Mouse (Mus musculus) granulocyte monocyte progenitor cell, adult 5-6 weeks (primary cell): ENCODE data around the gene Klf13. TPM values are rescaled to one million over a fixed set of nuclear protein-coding genes. Genes with fewer than 3 reads are reported as not detected.
A peak's percentile ranks its signal among the peaks of the same experiment; 100 is the strongest.

Source experiments
- ATAC-seq: replicated peaks from 2 replicates; pipeline ENCODE4 v1.8.0; 2016; ENCODE audit warnings: mild to moderate bottlenecking, moderate TSS enrichment, inconsistent platforms; ENCODE audit not compliant: poor library complexity, severe bottlenecking
- total RNA-seq, 2 experiments: library from RNA; stranded (forward) in 1 of 2; stranded (reverse) in 1 of 2; fragments of 200-712, 200-1000 nt in 1 of 2; fragments of >200 nt in 1 of 2; fragmentation: Nextera tagmentation in 1 of 2; gene quantifications; 2 replicates each; pipeline ENCODE4 v1.2.3; 2014 to 2017

The Klf13 gene
- total RNA-seq, 2 experiments from 2014 or later, result 24.0 to 51.5 TPM

DNA sequence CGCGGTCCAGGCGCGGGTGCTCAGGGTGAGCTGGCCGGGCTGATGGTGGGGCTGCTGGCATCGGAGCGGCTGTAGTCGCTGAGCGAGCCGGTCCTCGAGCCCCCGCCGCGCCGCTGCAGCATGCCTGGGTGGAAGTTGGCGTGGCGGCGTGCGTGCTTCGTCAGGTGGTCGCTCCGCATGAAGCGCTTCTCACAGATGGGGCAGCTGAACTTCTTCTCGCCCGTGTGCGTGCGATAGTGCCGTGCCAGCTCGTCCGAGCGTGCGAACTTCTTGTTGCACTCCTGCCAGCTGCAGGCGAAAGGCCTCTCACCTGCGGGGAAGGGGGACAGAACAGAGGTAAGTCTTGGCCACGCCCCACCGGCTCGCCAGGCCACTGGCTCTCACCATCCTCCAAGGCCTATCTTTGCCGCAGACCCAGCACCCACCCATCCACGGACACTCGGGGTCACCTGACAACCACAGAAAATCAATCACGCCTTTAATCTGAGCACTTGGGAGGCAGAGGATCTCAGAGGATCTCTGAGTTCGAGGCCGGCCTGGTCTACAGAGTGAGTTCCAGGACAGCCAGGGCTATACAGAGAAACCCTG lies 47.1 kb downstream of the Klf13 start:
- ATAC-seq, result no peak

DNA sequence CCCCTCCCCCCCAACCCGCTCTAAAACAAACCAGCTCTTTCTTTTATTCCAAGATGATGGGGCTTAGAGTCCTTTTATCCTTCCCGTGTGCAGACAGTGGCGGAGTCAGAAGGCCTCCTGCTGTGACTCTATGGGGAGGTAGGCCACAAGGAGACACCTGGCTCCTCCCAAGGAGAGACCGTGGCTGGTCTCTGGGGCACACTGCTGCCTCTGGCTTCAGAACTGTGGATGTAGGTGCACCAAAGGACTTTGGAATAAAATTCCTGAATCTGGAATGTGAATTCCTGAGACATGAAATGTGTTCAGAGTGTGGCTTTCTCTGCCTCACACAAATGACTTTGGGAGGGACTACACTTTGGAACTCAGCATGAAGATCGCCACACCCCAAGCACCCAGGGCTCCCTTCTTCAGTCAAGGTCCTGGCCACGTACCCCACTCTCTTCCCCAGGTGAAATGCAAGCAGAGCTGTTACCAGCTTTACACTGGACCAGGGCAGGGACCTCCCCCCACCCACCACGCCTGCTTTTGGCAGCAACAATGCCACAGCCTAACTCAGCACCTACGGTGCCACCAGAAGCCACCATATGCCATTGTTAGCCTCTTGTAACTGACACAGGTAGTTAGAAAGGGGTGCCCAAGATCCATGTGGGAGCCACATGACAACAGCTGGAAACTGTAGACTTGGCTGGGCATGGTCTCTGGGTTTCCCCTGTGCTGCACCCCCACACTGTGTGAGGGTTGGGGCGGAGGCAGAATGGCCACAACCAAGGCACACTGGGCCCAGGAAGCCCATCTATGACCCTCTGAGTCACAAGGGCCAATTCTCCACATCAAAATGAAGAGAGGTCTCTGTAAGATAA lies 49.4 kb downstream of the Klf13 start:
- no peak for ATAC-seq

DNA sequence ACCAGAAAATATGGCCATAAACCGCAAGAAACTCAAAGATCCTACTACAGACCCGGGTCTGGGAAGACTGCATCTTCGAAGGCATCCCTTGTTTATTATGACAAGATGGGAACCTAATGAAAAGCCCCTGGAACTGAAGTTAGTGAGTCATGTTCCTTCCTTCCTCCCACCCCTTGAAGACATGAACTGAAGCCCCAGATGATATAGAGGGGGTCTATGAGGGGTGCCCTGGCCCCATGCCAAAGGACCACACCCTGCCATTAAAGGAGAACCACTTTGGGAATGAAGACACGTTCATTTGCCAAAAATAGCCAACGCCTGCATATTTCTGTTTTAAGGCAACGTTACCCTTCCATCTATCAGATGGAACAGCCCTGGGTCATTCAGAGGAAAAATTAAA lies 50.0 kb downstream of the Klf13 start:
- no peak for ATAC-seq

DNA sequence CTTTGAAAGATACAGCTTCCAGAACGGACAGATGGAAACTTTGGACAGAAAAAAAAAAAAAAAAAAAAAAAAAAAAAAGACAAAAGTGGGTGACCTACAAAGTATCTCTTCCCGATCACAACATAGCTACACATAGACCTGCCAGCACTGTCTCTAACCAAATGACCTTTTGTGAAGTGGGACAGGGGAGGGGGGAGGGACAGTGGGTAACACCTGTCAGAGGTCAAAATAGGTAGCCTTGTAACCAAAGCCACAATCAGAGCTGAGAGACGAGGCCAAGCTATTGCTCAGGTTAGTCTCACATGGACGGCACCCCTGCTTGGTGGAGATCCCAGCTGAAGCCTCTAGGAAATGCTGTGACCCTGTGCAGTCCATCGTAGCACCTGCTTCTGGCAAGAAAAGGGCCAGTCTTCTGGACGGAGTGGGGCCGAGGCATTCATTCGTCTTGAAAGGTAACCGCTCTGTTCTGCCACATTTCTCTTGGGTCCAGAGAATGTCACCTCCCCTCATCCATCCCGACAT lies 51.1 kb downstream of the Klf13 start:
- no peak for ATAC-seq

DNA sequence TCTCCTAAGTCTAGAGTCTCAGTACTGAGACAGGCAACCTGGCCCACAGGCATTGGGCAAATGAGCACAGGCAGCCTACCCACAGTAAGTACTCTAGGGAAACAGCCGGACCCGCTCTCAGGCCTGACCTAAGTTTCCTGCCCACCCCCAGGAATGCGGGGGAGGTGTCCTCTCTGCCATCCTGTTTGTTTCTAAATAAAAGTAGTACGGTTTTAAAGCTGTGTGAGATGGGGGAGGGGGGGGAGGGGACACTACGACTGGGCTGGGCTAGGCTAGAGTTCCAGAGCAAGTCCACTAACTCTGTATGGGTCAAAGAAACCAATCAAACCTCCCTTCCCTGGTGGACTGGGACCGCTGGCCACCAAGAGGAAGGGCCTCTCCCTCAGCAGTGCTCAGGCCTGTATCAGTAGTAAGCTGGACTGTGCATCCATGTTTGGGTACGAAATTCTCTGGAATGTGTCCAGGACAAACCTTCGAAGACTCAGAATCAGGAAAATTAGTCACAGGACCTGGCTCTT lies 51.6 kb downstream of the Klf13 start:
- no peak for ATAC-seq

DNA sequence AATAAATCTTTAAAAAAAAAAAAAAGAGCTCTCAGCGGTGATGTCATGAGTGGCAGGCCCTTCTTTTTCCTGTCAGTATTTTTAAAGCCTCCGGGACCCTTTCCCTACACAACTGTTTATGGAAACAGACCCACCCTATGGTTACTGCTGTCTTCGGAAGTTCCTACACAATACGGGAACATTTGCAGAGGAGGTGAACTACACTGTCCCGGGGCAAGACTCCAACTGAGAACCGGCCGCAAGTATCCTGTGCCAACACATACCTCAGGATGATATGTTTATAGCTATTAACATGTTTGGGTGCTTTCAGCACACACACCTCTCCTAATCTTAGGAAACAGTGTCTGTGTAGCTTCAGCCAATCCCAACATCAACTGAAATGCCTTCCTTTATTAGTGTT lies 53.7 kb downstream of the Klf13 start:
- ATAC-seq, result no peak

DNA sequence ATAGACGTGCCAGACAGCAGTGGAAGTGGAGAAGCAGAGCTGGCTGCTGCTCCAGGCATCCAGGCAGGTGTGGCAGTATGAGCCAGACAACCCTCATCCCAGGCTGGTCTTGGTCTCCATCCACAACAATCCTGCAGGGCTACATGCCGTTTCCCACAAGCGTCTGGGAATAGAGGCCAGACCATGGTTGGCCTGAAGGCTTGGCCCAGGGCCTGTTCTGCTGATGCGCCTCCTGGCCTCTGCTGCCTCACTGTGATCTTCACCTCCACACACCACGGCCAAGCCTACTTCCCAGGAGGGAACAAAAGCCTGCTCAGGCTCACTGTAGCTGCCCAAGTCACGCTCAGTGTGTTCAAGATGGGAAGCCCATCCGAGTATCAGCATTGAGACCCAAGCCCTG lies 56.0 kb downstream of the Klf13 start:
- ATAC-seq, result no peak

DNA sequence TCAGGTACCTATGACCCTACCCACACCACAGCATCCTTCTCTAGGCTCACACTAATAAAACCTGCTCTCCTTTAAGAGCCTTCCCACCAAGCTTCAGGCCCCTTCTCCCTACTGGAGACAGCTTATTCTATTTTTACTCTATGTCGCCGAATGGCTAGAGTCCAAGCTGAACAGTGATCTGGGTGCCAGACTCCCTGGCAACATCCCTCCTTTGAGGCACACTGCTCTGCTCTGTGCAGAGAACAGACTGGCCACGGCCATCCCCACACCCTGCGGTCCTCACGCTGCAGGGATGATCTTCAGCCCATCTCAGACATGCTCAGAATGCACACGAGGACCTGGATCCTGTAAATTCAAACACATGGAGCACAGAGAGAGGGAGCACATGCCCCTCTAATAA lies 59.1 kb downstream of the Klf13 start:
- no peak for ATAC-seq

DNA sequence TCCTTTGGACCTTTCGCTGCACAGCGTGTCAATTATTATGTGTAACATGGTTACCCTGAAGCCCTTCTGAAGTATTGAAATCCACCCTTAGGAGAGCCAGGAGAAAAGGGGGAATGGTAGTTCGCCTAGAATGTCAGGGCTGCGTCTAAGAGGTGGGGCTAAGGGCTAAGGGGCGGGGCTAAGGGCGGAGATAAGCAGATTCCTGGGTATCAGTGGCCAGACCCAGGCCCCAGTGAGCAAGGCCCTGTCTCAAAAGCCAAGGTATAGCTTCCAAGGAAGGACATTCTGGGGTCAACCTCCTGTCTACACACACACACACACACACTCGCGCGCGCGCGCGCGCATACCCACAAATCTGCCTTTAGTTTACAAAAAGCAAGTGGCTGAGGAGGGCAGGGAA lies 61.1 kb downstream of the Klf13 start:
- ATAC-seq, result no peak; the same call in 1 of the 2 replicates

DNA sequence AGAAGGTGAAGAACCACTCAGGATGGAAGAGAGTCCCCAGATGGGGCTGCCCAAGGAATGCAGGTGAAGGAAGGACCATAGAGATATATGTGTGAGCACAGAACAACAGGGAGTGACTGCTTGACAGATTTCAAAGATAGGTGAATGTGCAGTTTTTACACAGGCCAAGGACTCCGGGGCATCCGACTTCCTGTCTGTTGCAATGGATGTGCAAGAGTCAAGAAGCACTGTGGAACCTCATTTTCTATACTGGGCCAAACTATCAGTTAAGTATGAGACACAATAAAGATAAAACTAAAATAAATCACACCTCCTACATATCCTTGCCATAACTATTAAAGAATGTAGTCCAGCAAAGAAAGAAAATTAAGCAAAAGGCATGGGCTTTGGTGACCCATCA lies 62.1 kb downstream of the Klf13 start:
- peak; percentile 79 for ATAC-seq

DNA sequence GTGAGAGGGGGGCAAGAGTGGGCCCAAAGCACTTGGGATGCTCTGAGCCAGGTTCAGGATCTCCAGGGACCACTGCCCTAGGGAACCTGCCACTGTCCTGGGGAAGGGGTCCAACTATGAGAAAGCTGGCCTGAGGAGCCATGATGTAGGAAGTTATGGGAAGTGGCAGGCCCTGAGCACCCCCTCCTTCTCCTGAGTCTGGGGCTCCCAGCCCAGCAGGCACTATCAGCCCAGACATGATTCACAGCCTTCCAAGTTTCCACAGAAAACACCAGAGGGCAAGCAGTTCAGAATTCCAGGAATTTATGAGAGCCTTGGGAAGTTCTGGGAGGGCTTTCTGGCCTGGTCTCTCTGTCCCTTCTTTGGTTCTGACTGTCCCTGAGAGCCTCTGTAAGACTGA lies 63.0 kb downstream of the Klf13 start:
- ATAC-seq, result no peak; the same call in 1 of the 2 replicates

DNA sequence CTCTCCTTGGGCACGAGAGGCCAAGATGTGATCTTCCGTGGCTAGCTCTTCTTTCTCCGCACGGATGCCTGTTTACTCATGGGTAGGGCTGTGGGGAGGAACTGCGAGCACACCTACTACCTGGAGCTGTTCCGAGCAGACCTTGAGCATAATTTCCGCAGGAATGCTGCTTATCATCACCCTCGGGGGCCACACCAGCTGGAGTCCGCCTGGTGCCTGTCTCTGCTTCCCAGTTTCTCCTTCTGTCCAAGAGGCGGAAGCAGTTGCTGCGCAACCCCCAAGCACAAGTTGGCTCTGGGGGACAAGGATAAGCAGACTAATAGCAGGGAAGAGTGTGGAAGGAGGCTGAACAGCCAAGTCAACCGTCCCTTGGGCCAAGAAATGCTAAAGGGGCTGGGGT lies 64.8 kb downstream of the Klf13 start:
- no peak for ATAC-seq

DNA sequence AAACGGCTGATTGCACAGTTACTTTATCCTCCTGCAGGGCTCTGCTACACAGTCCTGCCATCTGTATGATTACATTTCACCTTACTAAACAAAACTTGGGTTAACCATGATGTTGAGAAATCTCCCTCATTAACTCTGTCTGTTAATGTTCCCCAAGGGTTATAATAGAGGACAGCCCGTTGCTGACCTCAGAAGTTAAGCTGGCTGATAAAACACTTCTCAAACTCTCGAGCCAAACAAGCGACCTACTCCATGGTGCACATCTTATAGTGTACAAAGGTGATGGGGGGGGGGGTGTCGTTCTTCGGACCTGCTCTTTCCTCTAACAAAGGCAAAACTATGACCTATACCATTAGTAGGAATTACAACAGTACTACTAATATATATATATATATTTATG lies 67.0 kb downstream of the Klf13 start:
- peak; percentile 43 for ATAC-seq

DNA sequence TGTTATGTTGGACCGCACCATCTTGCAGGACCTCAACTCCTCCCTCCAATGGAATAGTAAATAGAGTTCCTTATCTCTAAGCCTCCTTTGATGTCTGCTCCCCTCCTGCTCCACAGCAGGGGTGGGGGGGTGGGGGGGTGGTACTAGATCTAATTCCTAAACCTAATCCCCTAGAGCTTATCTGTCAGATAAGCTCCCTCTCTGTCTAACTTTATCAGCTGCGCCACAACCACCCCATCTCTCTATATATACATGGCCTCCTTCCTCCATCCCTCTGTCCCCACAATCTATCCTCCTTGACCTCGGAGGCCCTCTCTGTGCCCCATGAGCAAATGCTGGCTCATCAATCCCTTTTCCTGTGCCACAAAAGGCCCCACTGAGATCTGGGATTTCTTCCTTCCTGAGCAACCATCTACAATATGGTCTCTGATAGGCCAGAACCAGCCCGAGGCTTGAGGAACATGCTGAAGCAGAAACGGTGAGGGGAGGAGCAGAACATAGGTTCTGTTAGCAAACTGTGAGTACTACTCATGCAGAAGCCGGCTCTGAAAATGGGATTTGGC lies 70.3 kb downstream of the Klf13 start:
- no peak for ATAC-seq

DNA sequence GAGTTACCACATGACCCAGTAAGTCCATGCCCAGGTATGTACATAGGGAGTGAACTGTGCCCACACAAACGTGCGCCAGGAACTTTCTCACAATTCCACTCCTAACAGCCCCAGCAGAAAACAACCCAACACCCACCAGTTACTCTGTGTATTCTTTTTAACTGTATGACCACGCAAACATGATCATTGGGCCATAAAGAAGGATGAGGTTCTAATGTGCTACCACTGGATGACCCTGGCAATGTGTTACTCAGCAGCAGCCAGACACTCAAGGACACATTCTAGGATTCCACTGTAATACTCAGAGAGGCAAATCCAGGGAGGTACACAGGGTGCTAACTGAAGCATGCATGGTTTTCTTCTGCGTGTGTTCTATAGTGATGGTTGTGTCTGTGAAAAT lies 72.8 kb downstream of the Klf13 start:
- ATAC-seq, result no peak

DNA sequence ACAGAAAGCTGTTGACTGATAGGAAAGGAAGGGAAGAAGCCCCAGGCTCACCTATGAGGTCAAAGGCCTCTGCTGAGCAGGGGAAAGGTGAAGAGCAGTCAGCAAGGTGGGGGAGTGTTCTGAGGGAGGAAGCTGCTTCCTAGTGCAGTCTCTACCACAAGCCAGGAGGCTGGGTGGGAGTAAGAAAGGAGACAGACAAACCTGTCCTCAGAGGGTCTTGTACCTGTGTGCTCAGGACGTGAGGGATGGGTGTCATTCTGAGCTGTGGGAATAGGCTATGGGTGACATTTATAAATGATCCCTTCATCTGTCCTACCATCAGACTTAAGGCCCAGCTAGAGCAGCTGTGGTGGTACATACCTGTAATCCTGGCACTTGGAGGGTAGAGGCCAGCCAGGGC lies 75.7 kb downstream of the Klf13 start:
- no peak for ATAC-seq

DNA sequence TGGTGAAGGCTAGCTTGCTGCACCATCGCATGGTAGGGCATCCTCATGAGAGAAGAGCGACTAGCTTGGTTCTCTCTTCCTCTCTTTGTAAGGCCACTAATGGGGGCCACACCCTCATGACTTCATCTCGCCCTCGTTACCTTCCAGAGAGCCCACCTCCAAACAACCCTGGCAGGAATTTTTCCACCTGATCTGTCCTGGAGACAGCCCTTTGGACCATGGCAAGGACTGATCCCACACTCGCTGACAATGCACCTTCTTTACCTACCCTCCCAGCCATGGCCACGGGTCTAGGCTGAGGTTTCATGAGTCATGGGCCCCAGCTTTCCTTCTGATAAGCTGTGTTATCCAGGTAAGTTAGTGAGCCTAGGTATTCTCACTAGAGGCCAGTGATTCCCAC lies 77.6 kb downstream of the Klf13 start:
- no peak for ATAC-seq

DNA sequence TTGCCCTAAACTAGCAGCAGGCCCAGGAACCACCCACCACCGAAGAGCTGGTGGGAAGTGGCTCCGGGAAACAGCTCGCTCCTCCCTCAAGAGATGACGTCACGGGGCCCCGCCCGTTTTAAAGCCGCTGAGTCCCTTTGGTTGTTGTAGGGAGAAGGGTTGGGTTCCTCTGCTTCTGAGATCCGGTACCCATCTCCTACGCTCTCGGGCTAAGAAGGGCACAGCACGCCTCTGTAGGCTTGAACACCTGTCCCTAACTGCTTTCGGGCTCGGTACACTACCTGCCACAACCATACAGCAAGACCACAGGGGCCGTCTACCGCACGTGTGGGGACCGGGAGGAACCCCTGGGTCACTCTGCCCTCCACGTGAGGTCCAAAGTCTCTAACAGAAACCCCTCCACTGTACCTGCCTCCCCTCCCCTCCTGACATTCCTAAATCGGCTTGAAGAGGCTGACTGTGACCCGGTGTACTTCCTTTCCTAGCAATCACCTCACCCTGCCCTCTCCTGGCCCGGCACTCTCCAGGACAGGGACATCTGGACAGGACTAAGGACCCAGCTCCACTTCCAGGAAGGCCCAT lies 80.1 kb downstream of the Klf13 start:
- ATAC-seq, result peak; percentile 90

DNA sequence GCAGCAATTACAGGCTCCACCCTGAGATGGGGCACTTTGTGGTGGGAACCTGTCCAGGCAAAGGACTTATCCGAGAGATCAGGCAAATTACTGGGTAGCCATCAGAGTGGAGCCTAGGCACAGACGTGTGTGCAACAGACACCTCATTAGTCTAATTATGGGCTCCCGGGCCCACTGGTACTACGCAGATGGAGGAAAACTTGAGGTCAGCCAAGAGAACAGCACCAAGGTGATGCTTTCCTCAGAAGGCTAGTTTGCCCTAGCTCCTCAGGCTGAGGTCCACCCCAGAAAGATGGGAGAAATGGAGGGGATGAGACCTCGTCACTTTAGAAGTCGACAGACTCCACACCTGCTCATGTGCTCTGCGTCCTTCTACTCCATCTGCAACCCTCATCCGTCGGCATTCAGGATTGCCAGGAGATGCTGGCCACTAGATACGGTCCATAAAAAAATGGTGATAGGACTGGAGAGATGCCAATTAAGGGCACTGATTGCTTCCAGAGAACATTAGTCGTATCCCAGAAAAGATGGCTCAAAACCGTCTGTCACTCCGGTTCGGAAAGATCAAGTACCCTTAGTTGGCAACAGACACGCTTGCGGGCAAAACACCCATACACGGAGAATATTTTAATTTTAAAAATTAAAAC lies 80.8 kb downstream of the Klf13 start:
- ATAC-seq, result no peak

DNA sequence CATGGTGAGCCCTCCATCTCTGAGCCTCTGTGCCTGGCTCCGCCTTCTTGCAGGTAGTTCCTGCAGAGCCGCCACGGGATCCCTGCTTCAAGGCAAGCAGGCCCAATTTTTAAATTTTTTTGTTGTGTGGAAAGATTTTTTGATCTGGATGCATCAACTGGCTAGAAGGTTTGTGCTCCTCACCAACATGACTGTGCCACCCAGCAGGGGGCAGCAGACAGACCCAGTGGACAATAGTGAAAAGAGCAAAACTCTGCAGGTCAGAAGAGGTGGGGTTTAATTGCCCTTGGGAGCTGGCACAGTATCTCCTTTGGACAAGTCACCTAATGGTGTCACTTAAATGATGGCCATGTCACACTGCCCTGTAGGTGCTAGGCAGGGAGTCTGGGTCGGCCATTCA lies 83.4 kb downstream of the Klf13 start:
- ATAC-seq, result peak; percentile 63
